Mouse (Mus musculus): ENCODE results near the gene Baiap2l2.
"Not testable (repeated sequence)": the region's sequence is repeated elsewhere in the genome, so short reads cannot be mapped to it uniquely, and the experiment has no call there.

Baiap2l2 gene

GRCm38 (mm10) chr15:79261095-79261725 is 24.1 kb downstream of the Baiap2l2 start:
- DNase-seq (ENCODE audit: low spot score) = peak; percentile 34

- peak; percentile 31 for DNase-seq (ENCODE audit: low spot score)
Observed at GRCm38 (mm10) chr15:79258521-79258920, 26.8 kb downstream of the Baiap2l2 start.

GRCm38 (mm10) chr15:79254661-79255060 is 30.7 kb downstream of the Baiap2l2 start, which contains the start of gene Slc16a8:
TSS of gene Slc16a8 (minus strand) at chr15:79254761.
- no peak for DNase-seq (ENCODE audit: low spot score)

GRCm38 (mm10) chr15:79252580-79252979 is 32.8 kb downstream of the Baiap2l2 start:
- no peak for DNase-seq (ENCODE audit: low spot score)

- no peak for DNase-seq (ENCODE audit: low spot score)
Observed at GRCm38 (mm10) chr15:79251781-79252491, 33.4 kb downstream of the Baiap2l2 start.

- DNase-seq (ENCODE audit: low spot score) = no peak
Observed at GRCm38 (mm10) chr15:79251168-79251567, 34.2 kb downstream of the Baiap2l2 start.

- DNase-seq (ENCODE audit: low spot score) = no peak
Observed at GRCm38 (mm10) chr15:79250236-79250635, 35.1 kb downstream of the Baiap2l2 start.

- no peak for DNase-seq (ENCODE audit: low spot score)
Observed at GRCm38 (mm10) chr15:79245321-79245720, 40.0 kb downstream of the Baiap2l2 start.

- DNase-seq (ENCODE audit: low spot score) = no peak
Observed at GRCm38 (mm10) chr15:79244071-79244893, 41.1 kb downstream of the Baiap2l2 start.

- DNase-seq (ENCODE audit: low spot score) = peak; percentile 83
Observed at GRCm38 (mm10) chr15:79243234-79244042, 41.9 kb downstream of the Baiap2l2 start.

GRCm38 (mm10) chr15:79242574-79243233 is 42.6 kb downstream of the Baiap2l2 start:
- DNase-seq (ENCODE audit: low spot score) = no peak

- no peak for DNase-seq (ENCODE audit: low spot score)
Observed at GRCm38 (mm10) chr15:79238036-79238435, 47.3 kb downstream of the Baiap2l2 start.

- DNase-seq (ENCODE audit: low spot score) = no peak
Observed at GRCm38 (mm10) chr15:79235268-79235667, 50.1 kb downstream of the Baiap2l2 start.

GRCm38 (mm10) chr15:79229058-79229821 is 56.1 kb downstream of the Baiap2l2 start, which contains the start of the genes Pick1 and Gm49486:
TSS of gene Pick1 (plus strand) at chr15:79229173.
TSS of gene Gm49486 (plus strand) at chr15:79229391.
- peak; percentile 92 for DNase-seq (ENCODE audit: low spot score)

- not testable (repeated sequence) for DNase-seq (ENCODE audit: low spot score)
Observed at GRCm38 (mm10) chr15:79225780-79226179, 59.6 kb downstream of the Baiap2l2 start.

GRCm38 (mm10) chr15:79224685-79225084 is 60.7 kb downstream of the Baiap2l2 start:
- peak; percentile 71 for DNase-seq (ENCODE audit: low spot score)

- no peak for DNase-seq (ENCODE audit: low spot score)
Observed at GRCm38 (mm10) chr15:79223641-79224040, 61.7 kb downstream of the Baiap2l2 start.

- DNase-seq (ENCODE audit: low spot score) = no peak
Observed at GRCm38 (mm10) chr15:79219572-79219971, 65.8 kb downstream of the Baiap2l2 start.

- no peak for DNase-seq (ENCODE audit: low spot score)
Observed at GRCm38 (mm10) chr15:79216191-79216590, 69.1 kb downstream of the Baiap2l2 start.

- DNase-seq (ENCODE audit: low spot score) = no peak
Observed at GRCm38 (mm10) chr15:79213591-79213990, 71.7 kb downstream of the Baiap2l2 start.

All from testis, postnatal 14 days (tissue).